Mouse (Mus musculus) olfactory bulb, adult 2 months (tissue): ENCODE results near the gene Gins3. TPM values are rescaled to one million over a fixed set of nuclear protein-coding genes. Genes with fewer than 3 reads are reported as not detected.
"Not testable (repeated sequence)": the region's sequence is repeated elsewhere in the genome, so short reads cannot be mapped to it uniquely, and the experiment has no call there.

ENCODE experiments used
- H3K27ac ChIP-seq: fragments of 200-500 bp; 2 replicates; pipeline ENCODE4 v1.5.1; 2012; ENCODE audit warnings: low read depth, low read length; ENCODE audit not compliant: insufficient read depth
- H3K4me1 ChIP-seq: fragments of 200-500 bp; 2 replicates; pipeline ENCODE4 v1.6.1; 2012; ENCODE audit warnings: low read length; ENCODE audit not compliant: control insufficient read depth, insufficient read depth
- H3K4me3 ChIP-seq: fragments of 200-500 bp; 2 replicates; pipeline ENCODE4 v1.5.1; 2012; ENCODE audit warnings: mild to moderate bottlenecking, low read depth, low read length, moderate library complexity; ENCODE audit not compliant: insufficient read depth
- CTCF ChIP-seq: fragments of 200-500 bp; IDR thresholded peaks from 2 replicates; pipeline ENCODE4 v1.5.1; 2012; ENCODE audit warnings: low read depth, mild to moderate bottlenecking, low read length, moderate library complexity; ENCODE audit not compliant: insufficient read depth
- POLR2A ChIP-seq: fragments of 200-500 bp; IDR thresholded peaks from 2 replicates; pipeline ENCODE4 v1.6.1; 2012; ENCODE audit warnings: mild to moderate bottlenecking, low read depth, low read length, moderate library complexity; ENCODE audit not compliant: insufficient read depth
- WGBS: fragments of 180-500 bp; shearing (Covaris S2); methylation state at CpG from one replicate; pipeline ENCODE4 v1.1.7; 2018; 5-methylcytosine and 5-hydroxymethylcytosine counted together
- polyA plus RNA-seq: library from polyadenylated mRNA; stranded (reverse); fragments of >200 nt; gene quantifications from 2 replicates; pipeline ENCODE4 v1.2.4, GENCODE M21; 2012; ENCODE audit warnings: low replicate concordance; ENCODE audit not compliant: missing spikeins, insufficient read depth, insufficient read length

Gene Gins3
- polyA plus RNA-seq, 1 experiment, result not detected

DNA sequence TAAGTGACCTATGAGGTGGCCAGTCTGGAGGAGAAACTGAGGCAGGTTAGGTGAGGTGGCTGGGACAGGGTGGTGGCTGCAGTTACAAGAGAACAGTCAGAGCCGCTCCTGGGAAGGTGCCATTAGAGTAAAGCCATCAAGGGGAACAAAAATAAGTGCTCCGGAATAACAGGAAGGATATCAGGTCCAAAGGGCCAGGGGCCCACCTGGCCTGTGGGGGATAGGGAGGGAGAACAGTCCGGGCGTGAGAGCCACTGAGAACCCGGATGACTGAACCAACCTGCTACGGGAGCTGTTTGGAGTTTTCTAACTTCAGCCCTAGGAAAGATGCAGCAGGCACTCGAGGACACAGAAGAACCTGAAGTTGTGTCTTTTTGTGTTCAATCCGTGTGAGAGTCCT is 27.8 kb downstream of the Gins3 start:
- WGBS, result 43% methylated on average over 8 of the region's 8 CpGs

DNA sequence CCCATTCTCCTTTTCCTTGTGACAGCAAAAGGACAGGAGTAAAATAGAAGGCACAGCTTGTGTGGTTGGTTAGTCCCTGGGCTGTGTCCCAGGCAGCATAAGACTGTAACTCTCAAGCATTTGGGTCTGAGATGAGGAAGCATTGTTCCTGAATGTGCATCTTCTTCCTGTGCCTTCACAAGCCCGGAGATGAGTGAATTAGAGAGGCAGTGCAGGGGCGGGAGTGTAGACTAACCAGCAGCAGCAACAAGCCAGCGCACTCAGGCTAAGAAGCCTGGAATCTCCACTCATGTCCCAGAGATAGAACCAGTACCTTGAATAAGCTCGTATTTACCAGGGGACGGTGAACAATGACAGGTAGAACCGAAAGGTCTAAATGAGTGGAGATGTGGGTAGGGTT is 28.3 kb downstream of the Gins3 start:
- WGBS, result 51% methylated on average over 6 of the region's 6 CpGs

More for the DNA sequence above, 27.8 kb downstream of the Gins3 start:
- TF ChIP-seq CTCF (no peak), POLR2A (no peak)
- Histone ChIP-seq H3K4me1 (peaks cover 30% of the 10 kb centered on the region), H3K27ac (peak overlapping the region; percentile 74), H3K4me3 (no peak overlapping the region)

DNA sequence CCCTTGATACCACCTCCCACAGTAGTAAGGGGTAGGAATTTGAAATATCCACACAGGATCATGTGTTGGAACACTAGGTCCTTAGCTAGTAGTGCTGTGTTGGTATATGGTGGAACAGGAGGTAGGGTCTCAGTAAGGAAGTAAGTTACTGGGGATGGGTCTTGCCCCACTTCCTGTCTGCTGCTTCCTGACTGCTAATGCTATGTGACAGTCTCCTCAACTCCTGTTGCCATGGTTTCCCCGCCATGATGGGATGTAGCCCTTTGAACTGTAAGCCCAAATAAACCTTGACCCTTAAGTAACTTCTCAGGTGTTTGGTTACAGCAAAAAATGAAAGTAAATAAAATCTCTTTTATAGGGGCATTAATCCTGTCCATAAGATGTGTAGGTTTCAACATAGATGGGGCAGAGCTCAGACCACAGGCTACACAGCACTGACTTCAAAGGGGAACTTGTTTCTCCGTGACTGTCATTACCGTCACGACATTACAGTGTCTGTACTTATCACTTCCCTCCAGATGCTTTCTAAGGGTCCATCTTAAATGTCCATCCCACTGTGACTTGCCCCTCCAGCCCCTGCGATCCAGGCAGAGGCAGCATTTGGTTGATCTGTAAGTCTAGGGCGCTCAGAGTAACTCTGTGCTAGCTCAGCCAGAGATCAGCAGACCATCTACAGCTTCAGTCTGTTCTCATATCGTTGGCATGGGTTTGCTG is 29.8 kb downstream of the Gins3 start:
- no peak overlapping the region for H3K27ac ChIP-seq
- no peak for TF ChIP-seq POLR2A
- no peak for TF ChIP-seq CTCF
- no peak overlapping the region for H3K4me3 ChIP-seq
- peaks cover 23% of the 10 kb centered on the region for H3K4me1 ChIP-seq
- 79% methylated on average over 7 of the region's 7 CpGs for WGBS

More for the DNA sequence above, 28.3 kb downstream of the Gins3 start:
- H3K4me1 ChIP-seq, result peaks cover 26% of the 10 kb centered on the region
- H3K27ac ChIP-seq, result peak overlapping the region; percentile 74
- TF ChIP-seq POLR2A, result no peak
- no peak for TF ChIP-seq CTCF
- H3K4me3 ChIP-seq, result no peak overlapping the region

DNA sequence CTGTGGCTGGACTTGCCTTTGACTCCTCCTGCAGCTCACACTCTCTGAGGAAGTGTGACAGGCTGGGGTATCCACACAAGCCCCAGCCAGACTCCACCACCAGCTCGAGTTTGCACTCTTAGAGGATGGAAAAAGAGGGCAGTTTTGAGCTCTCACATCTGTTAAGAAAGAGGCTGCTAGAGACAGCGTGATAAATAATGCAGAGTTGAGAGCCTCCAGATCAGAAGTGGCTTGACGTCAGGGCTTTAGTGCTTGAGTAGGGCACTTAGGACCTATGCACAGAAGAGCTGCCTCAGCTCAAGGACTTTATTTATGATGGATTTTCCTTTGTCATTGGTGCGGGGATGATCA is 30.3 kb downstream of the Gins3 start:
- Histone ChIP-seq H3K4me3 (no peak overlapping the region), H3K4me1 (peaks cover 22% of the 10 kb centered on the region), H3K27ac (no peak overlapping the region)
- TF ChIP-seq POLR2A (no peak), CTCF (no peak)
- 65% methylated on average over 4 of the region's 4 CpGs for WGBS

DNA sequence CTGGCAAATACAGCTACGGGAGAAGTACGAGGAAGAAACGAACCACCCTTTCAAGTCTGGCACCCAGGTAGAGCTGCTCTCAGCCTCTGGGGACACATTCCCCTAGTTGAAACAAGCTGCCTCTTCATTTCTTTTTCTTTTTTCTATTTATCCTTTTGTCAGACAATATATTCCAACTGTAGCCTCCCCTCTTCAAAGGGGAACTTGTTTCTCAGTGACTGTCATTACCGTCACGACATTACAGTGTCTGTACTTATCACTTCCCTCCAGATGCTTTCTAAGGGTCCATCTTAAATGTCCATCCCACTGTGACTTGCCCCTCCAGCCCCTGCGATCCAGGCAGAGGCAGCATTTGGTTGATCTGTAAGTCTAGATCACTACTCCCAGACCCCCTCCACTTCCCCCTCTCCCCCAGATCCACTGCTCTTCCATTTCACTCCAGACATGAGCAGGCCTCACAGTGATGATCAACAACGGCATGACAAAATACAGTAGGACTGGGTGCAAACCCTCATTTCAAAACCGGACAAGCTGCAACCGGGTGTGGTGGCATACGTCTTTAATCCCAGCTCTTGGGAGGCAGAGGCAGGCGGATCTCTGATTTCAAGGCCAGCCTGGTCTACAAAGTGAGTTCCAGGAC is 32.7 kb downstream of the Gins3 start:
- peaks cover 16% of the 10 kb centered on the region for H3K4me1 ChIP-seq
- WGBS, result 94% methylated on average over 11 of the region's 11 CpGs
- H3K27ac ChIP-seq, H3K4me3 ChIP-seq: not testable (repeated sequence)

DNA sequence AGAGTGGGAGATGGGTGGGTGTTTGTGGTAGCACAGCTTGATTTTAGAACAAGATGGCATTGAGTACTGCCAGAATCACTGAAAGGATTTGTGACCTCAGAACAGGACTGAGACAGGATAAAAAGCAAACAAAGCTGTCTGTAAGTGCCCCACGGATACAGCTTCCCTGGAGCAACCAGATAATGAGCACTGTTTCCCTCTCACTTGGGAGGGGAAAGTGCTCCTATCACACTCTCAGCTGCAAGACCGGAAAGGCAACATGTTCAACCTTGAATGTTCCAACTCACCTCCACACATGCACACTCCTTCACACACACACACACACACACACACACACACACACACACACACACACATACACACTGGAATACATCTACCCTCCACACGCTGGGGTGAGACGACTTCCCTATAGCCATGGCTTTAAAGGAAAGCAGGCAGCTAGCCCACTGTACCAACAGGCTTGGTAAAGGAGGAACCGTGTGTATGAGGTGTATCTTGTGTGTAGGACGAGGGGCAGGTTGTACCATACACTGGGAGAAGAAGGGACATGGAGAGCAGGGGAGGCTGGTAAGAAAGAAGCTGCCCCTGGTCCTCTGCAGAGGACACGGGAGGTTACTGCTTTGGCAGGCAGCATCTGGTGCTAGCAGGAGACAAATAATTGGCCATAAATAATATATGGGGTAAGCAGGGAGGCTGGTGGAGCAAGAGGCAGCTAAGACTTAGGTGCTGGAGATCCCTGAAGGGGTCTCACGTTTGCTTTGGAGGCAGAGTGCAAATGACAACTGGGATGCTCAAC is 35.1 kb downstream of the Gins3 start:
- peak overlapping the region; percentile 50; the same call in 1 of the 2 replicates for H3K27ac ChIP-seq
- peaks cover 17% of the 10 kb centered on the region for H3K4me1 ChIP-seq
- no peak overlapping the region for H3K4me3 ChIP-seq
- 39% methylated on average over 8 of the region's 8 CpGs for WGBS
- TF ChIP-seq CTCF (no peak), POLR2A (no peak)

DNA sequence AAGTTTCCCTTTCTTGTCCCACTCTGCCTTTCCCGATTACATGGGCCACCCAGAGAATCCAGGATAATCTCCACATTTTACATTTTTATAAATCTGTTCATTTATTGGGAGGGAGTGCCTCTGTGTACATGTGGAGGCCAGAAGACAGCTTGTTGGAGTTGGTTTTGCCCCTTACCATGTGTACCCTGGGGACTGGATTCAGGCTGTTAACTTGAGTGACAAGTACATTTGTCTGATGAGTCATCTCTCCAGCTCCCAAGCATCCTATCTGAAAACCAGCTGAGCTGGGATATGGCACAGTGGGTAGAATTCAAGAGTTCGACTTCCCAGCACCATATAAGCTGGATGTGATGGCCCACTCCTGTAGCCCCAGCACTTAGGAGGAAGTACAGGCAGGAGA is 36.7 kb downstream of the Gins3 start:
- peaks cover 22% of the 10 kb centered on the region for H3K4me1 ChIP-seq
- H3K4me3 ChIP-seq, result no peak overlapping the region
- no peak overlapping the region for H3K27ac ChIP-seq
- TF ChIP-seq POLR2A (no peak), CTCF (no peak)
- 84% methylated on average over 2 of the region's 2 CpGs for WGBS

DNA sequence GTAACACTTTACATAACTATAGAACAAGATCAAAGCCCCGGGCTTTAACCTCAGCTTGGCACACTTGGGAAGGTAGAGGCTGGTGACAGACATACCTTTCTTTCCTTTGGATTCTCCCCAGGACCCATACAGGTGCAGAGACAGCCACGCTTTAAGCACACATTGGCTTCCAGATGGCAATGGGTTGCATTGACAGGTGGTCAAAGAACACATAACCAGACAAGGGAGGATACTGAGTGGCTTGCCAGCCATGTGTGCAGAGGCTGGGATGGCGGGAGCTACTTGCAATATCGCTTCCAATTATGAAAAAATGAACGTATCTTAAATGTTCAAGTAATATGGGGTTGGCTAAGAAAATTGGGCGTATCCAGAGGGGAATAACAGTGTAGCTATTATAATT is 38.6 kb downstream of the Gins3 start:
- Histone ChIP-seq H3K4me3 (no peak overlapping the region), H3K27ac (no peak overlapping the region), H3K4me1 (peaks cover 30% of the 10 kb centered on the region)
- WGBS, result 84% methylated on average over 6 of the region's 6 CpGs
- no peak for TF ChIP-seq CTCF
- TF ChIP-seq POLR2A, result no peak

DNA sequence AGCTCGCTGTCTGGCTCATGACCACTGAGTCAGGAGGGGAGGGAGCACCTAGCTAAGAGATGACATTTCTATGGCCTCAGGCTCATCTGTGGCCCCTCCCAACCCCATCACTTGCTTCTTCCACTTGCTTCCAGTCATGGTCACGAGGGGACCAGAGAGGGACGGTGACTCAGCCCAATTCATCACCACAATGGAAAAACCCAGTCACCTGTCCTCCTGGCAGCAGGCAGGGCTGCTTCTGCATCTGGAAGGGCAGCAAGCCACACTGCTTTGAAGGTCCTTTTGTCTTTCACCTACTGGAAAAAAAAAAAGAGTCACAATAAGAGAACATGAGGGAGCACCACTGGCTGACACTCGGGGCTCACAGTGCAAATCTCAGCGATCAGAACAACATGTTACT is 39.6 kb downstream of the Gins3 start:
- Histone ChIP-seq H3K4me3 (no peak overlapping the region), H3K27ac (0 out of 2 replicates have a peak overlapping the region, but pooled peaks have one; percentile 8), H3K4me1 (peaks cover 39% of the 10 kb centered on the region)
- 66% methylated on average over 5 of the region's 5 CpGs for WGBS
- TF ChIP-seq POLR2A, result no peak
- TF ChIP-seq CTCF, result no peak
